Mouse (Mus musculus) heart, adult 18-20 months (tissue): ENCODE data around the gene Pls3. TPM values are rescaled to one million over a fixed set of nuclear protein-coding genes. Genes with fewer than 3 reads are reported as not detected.

Experiments
- DNase-seq, 2 experiments: peaks; one replicate each; pipeline ENCODE4 v3.0.0; 2021 to 2022; ENCODE audit warnings: mixed read lengths in 1 of 2
- long read RNA-seq, 2 experiments: library from polyadenylated mRNA; stranded (forward); transcript quantifications; one replicate each; pipeline ENCODE4 v2.0.0; 2021
- total RNA-seq, 2 experiments: library from RNA; stranded (reverse); gene quantifications; 2 replicates each; pipeline ENCODE4 v1.2.3; 2021

The Pls3 gene
- total RNA-seq: 10 to 100 TPM; 34.8 to 45.8 TPM
- long read RNA-seq, experiment 1, transcript Pls3-202 (16 exons, 3,160 nt): minor isoform, 11 of 85 reads
- long read RNA-seq, experiment 1, transcript Pls3-206 (16 exons, 2,000 nt): minor isoform, 8 of 85 reads
- long read RNA-seq, experiment 1, transcript Pls3-204 (16 exons, 3,149 nt): major isoform, 45 of 85 reads
- long read RNA-seq, experiment 1, partial matches to known transcripts: 3 of 85 reads
- long read RNA-seq, experiment 1, other reads (novel, unspliced or antisense): 15 of 85 reads
- long read RNA-seq, experiment 2, transcript Pls3-204 (16 exons, 3,149 nt): major isoform, 11 of 21 reads
- long read RNA-seq, experiment 2, partial matches to known transcripts: 2 of 21 reads
- long read RNA-seq, experiment 2, other reads (novel, unspliced or antisense): 5 of 21 reads

GRCm38 (mm10) chrX:75874332-75875291 lies at the start of gene Pls3:
Pls3 (minus strand) TSS chrX:75875182.
- DNase-seq: peak; percentile 81 to 95

- no peak for DNase-seq
Measured at GRCm38 (mm10) chrX:75895716-75896115, 20.7 kb upstream of the Pls3 start.

DNA sequence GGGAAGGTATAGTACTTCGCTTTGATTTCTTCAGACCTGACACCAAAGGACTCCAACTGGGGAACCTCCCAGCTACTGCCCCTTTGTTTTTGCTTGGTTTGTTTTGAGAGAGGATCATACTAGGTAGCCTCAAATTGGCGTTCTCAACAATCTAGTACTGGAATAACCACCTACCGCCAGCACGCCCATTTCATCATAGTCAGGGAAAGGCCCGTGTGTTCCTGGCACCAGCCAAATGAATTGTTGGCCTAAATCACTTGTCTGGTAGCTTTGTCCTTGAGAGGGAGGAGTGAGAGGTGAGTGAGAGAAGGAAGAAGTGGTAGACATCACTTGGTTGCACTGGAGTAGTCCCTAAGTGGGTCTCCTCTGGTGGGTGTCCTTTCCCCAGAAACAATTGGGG lies 584 bp upstream of the Pls3 start:
- peak in 1 of 2 experiments; percentile 3 for DNase-seq

- DNase-seq: peak; percentile 34 to 49
Measured at GRCm38 (mm10) chrX:75873813-75874212, 1.2 kb downstream of the Pls3 start.

GRCm38 (mm10) chrX:75873253-75873652 lies 1.7 kb downstream of the Pls3 start:
- DNase-seq: peak in 1 of 2 experiments; percentile 1

GRCm38 (mm10) chrX:75871855-75872254 lies 3.1 kb downstream of the Pls3 start:
- DNase-seq: no peak

DNA sequence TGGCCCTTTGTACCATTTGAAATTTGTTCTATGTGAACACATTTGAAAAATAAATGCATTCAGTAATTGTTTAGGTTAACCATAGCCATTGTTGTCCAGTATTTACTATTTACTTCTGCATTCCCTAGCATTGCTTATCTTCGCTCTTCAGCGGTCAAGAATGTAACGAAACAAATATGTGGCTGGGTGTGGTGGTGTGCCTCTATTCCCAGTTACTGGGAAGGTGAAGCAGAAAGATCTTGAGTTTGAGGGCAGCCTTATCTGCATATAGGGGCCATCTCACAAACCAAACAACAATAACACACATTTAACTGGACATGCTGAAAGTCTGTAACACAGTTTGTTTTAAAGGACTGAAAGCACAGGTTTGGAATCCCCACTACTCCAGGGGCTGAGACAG lies 13.3 kb downstream of the Pls3 start:
- DNase-seq: no peak

- DNase-seq: no peak
Measured at GRCm38 (mm10) chrX:75854294-75854693, 20.7 kb downstream of the Pls3 start.

GRCm38 (mm10) chrX:75844290-75844689 lies 30.7 kb downstream of the Pls3 start:
- no peak for DNase-seq

DNA sequence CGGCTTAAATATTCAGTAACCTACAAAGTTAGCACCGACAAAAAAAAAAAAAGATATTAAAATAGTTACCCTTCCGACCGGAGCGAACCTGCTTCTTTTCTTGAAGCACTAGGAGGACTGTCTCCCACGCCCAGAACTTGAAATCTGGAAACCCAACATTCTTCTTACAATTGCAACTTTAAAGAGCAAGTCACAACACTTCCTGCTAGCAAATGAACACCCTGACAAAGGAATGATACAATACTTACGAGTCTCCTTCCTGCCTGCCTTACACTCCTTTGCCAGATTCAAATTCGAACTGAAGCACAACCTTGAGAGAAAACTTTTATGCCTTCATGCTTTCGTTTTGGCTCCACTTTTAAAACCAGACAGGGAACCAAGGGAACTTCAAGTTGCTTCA lies 32.1 kb downstream of the Pls3 start:
- peak in 1 of 2 experiments; percentile 35 for DNase-seq

DNA sequence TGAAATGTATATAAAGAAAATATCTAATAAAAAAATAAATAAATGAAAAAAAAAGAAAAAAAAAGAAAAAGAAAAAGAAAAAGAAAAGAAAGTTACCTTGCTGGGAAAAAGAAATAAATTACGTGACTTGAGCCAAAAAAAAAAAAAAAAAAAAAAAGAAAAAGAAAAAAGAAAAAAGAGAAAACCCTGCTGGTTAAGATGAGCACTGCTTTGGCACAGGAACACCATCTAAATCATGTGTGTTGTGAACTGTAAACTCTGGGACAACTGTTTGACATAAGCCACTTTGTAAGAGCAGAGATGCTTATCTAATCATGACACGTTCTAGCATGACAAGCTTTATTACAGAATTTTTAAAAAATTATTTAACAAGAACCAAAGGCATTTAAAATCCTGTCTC lies 32.9 kb downstream of the Pls3 start:
- no peak for DNase-seq

GRCm38 (mm10) chrX:75840263-75840662 lies 34.7 kb downstream of the Pls3 start:
- no peak for DNase-seq

DNA sequence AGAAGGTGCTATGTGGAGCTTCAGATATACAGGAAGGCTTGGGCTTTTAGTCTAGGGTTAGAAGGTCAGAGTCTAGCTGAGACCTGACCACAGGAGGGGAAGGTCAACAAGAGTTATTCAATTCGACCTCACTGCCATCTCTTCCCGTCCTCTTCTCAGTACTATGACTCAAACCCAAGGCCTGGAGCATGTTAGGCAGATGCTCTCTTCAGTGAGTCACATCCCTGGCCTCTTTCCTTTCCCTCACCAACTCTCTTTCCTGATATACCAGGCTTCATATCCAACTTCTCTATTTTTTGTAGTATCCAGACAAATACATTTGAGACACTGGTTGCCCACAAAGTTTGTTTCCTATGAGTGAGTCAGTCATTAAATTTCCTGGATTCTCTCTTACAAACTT lies 40.1 kb downstream of the Pls3 start:
- no peak for DNase-seq

GRCm38 (mm10) chrX:75834286-75834685 lies 40.7 kb downstream of the Pls3 start:
- DNase-seq: no peak

GRCm38 (mm10) chrX:75833006-75833641 lies 41.9 kb downstream of the Pls3 start:
- peak; percentile 9 to 25 for DNase-seq

- no peak for DNase-seq
Measured at GRCm38 (mm10) chrX:75829867-75830255, 45.1 kb downstream of the Pls3 start.

- DNase-seq: no peak
Measured at GRCm38 (mm10) chrX:75829240-75829866, 45.6 kb downstream of the Pls3 start.

GRCm38 (mm10) chrX:75818647-75819271 lies 56.2 kb downstream of the Pls3 start:
- DNase-seq: peak; percentile 27 to 33

DNA sequence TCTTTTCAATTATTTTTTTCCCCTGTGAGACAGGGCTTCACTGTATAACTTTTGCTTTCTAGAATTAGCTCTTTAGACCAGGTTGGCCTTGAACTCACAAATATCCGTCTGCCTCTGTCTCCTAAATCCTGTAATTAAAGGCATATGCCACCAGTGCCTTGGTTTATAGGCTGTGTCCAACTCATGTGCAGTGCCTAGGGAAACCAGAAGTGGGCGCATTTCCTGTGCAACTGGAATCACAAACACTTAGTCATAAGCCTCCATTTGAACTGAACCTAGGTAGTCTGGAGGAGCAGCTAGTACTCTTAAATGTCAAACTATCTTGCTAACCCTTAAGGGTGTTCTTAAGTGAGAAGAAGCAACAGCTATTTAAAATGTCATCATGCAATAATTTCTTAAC lies 60.0 kb downstream of the Pls3 start:
- DNase-seq: no peak

DNA sequence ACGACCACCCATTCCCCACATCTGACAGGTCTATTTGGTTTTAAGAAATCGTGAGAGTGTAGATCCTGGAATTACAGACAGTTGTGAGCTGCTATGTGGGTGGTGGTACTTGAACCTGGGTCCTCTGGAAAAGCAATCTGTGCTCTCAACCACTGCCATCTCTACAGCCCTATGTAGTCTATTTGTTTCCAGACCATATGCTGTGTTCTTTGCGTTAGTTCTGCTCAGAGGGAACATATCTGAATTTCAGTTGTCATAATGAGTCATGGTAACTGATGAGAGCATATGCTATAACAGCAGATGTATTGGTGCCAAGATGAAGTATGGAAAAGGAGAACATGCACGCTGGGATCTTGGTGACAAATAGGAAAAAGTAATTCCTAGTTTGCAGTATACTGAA lies 60.9 kb downstream of the Pls3 start:
- no peak for DNase-seq

GRCm38 (mm10) chrX:75796583-75796982 lies 78.4 kb downstream of the Pls3 start:
- peak; percentile 2 to 55 for DNase-seq

GRCm38 (mm10) chrX:75779796-75780195 lies 95.2 kb downstream of the Pls3 start:
- DNase-seq: no peak
